Mouse (Mus musculus) heart, adult 8-10 months (tissue): ENCODE results near the gene Mknk2. TPM values are rescaled to one million over a fixed set of nuclear protein-coding genes. Genes with fewer than 3 reads are reported as not detected.

Experiments
- total RNA-seq, 4 experiments: library from RNA; stranded (reverse); gene quantifications; 2 replicates each; pipeline ENCODE4 v1.2.4; 2022

Gene Mknk2
- total RNA-seq, 4 experiments from 2014 or later: 197 to 243 (median 216) TPM

Other genes starting within 250 kb of the Mknk2 start
- 10 to 100 TPM; 15.8 to 18.0 (median 17.6) TPM for gene Tcf3, start 244.5 kb downstream of the Mknk2 start, total RNA-seq
- under 1 TPM in 1 of 4 experiments, not detected in 3; 0.09 TPM for gene Onecut3, start 183.3 kb downstream of the Mknk2 start, total RNA-seq
- not detected for gene Atp8b3, start 139.0 kb downstream of the Mknk2 start, total RNA-seq
- gene Rexo1, start 116.6 kb downstream of the Mknk2 start, total RNA-seq: 10 to 100 TPM; 10.7 to 15.0 (median 12.2) TPM
- 1 to 10 TPM; 3.5 to 5.0 (median 4.7) TPM for gene Klf16, start 100.8 kb downstream of the Mknk2 start, total RNA-seq
- gene Abhd17a, start 87.8 kb downstream of the Mknk2 start, total RNA-seq: 10 to 100 TPM; 44.7 to 48.1 (median 46.9) TPM
- 10 to 100 TPM; 20.0 to 25.2 (median 21.9) TPM for gene Scamp4, start 75.2 kb downstream of the Mknk2 start, total RNA-seq
- gene Adat3, start 75.2 kb downstream of the Mknk2 start, total RNA-seq: under 1 TPM; 0.44 to 0.81 (median 0.73) TPM
- under 1 TPM; 0.17 to 0.57 (median 0.30) TPM for gene Gm49322, start 72.1 kb downstream of the Mknk2 start, total RNA-seq
- gene Csnk1g2, start 55.3 kb downstream of the Mknk2 start, total RNA-seq: 100 to 1,000 TPM; 119 to 132 (median 122) TPM
- gene Btbd2, start 21.0 kb downstream of the Mknk2 start, total RNA-seq: 10 to 100 TPM; 44.0 to 52.5 (median 48.5) TPM
- 1 to 10 TPM; 3.8 to 6.0 (median 5.4) TPM for gene Mob3a, start 23.9 kb upstream of the Mknk2 start, total RNA-seq
- 1 to 10 TPM; 2.2 to 5.3 (median 3.6) TPM for gene Izumo4, start 24.1 kb upstream of the Mknk2 start, total RNA-seq
- 10 to 100 TPM; 41.2 to 44.5 (median 43.4) TPM for gene Ap3d1, start 64.2 kb upstream of the Mknk2 start, total RNA-seq
- 10 to 100 TPM; 13.3 to 24.1 (median 19.8) TPM for gene Dot1l, start 77.1 kb upstream of the Mknk2 start, total RNA-seq
- 10 to 100 TPM; 25.0 to 33.0 (median 31.5) TPM for gene Sf3a2, start 120.1 kb upstream of the Mknk2 start, total RNA-seq
- gene Plekhj1, start 120.5 kb upstream of the Mknk2 start, total RNA-seq: 10 to 100 TPM; 29.8 to 37.4 (median 32.7) TPM
- under 1 TPM; 0.14 to 0.50 (median 0.20) TPM for gene Amh, start 127.1 kb upstream of the Mknk2 start, total RNA-seq
- gene Jsrp1, start 135.4 kb upstream of the Mknk2 start, total RNA-seq: 1 to 10 TPM in 1 of 4 experiments, under 1 TPM in 3; 0.47 to 1.6 (median 0.75) TPM
- 1,000 to 10,000 TPM in 2 of 4 experiments, 100 to 1,000 TPM in 2; 848 to 1,083 (median 963) TPM for gene Oaz1, start 148.5 kb upstream of the Mknk2 start, total RNA-seq
- gene Lingo3, start 165.9 kb upstream of the Mknk2 start, total RNA-seq: 10 to 100 TPM in 3 of 4 experiments, 1 to 10 TPM in 1; 7.8 to 14.0 (median 12.6) TPM
- 10 to 100 TPM; 23.3 to 32.5 (median 25.0) TPM for gene Lsm7, start 177.1 kb upstream of the Mknk2 start, total RNA-seq
- 10 to 100 TPM; 11.1 to 15.9 (median 14.4) TPM for gene Sppl2b, start 177.2 kb upstream of the Mknk2 start, total RNA-seq
- gene Tmprss9, start 193.7 kb upstream of the Mknk2 start, total RNA-seq: not detected
- 100 to 1,000 TPM; 117 to 135 (median 123) TPM for gene Timm13, start 222.9 kb upstream of the Mknk2 start, total RNA-seq
- gene Lmnb2, start 240.1 kb upstream of the Mknk2 start, total RNA-seq: 1 to 10 TPM; 3.5 to 6.3 (median 4.8) TPM